Mouse (Mus musculus) thymus, postnatal 14 days (tissue): ENCODE results near the gene Ccdc33.

Experiments
- DNase-seq: peaks from one replicate; pipeline ENCODE4 v3.0.0; 2021

Gene Ccdc33

DNA sequence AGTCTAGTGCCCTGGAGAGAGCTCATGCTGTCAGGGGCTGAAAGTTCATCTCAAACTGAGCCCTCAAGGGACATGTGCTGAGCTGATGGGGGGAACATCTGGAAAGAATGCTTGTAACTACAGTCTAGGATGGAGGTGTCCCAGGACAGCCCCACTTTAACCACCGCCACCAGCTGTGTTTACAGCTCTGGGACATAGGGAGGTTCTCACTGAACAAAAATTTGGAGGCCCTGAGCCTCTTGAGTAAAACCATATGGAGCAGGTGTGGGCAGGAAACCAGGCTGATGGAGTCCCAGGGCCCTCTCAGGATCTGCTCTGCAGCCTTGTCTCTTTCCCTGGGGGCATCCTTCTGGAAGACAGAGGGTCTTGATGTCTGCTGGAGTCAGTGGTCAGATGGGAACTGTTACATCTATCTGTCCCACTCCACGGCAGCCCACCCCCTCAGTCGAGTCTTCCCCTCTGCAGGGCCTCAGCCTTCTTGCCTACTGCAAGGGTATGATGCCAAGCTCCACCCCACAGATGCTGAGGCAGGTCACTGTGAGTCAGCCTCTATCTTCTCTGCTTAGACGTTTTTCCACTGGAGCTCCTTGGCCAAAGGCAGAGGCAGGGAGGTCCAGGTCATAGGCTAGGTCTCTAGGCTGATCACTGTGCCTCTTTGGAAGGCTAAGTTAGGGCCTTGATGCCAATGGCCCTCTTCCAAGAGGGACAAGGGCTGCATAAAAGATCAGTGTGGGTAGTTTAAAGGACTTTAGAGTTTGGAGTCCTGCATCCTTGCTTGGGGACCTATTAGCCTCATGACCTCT, 26.8 kb downstream of the Ccdc33 start:
- no peak for DNase-seq

DNA sequence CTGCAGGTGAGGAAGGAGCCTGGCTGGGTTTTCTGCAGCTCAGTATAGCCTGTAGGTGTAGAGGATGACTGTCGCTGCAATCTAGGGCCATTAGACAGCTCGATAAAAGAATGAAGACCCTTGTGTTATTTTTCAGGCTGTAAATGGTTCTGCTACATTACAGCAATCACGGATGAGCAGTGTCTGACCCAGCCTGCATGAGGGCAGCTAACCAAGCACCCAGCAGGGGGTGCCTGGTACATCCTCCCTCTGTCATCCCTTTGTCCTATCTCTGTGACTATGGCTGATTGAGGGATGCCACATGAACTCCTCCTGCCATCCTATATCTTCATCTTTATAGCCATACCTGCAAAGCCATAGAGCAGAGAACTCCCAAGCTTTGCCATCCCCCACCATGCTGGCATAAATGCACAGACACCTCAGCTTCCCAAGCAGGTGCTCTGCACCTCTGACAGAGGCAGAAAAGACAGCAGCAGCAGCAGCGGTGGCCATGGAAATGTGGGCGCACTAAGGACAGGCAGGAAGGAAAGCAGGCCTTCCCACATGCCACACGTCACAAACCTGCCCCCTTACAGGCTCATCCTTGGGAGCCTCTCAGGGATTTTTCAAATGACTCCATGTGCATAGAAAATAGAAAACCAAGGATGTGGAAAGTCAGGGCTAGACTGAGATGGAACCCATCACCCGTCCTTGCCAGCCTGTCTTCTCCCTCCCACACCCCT, 31.2 kb downstream of the Ccdc33 start:
- peak; percentile 7 for DNase-seq

DNA sequence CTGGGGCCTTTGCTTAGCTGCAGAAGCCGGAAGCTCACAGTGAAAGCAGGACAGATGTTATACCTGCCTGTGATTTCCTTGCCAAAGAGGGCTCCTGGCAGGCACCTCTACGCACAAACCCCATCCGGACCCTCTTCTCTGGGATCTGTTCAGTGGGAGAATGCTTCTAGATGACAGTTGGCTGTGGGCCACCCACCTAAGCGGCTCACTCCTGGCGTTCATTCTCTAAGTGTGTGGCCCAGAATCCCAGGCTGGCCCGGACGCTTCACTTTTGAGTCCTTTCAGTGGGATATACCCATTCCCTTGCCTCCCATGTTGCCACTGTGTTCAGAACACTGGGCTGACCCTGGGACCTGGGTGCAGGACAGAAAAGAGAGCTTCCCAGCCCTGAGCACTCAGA, 31.8 kb downstream of the Ccdc33 start:
- DNase-seq = no peak

DNA sequence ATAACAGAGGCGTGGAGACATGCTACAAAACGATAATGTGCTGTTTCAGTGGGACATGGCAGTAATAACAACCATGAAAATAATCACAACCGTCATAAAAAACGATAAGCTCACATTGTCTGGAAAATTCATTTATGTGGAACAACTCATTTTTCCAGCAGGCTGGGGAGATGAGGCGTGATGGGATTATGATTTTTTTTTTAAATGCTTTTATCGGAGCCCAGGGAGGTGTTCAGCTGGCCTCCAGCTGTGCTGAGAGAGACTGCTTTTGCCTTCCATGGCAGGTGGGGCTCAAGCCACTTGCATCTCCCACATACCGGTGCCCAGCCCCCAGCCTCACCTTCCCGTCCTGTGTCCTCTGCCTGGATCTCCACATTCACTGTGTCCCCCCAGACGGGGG, 32.4 kb downstream of the Ccdc33 start:
- DNase-seq = no peak

DNA sequence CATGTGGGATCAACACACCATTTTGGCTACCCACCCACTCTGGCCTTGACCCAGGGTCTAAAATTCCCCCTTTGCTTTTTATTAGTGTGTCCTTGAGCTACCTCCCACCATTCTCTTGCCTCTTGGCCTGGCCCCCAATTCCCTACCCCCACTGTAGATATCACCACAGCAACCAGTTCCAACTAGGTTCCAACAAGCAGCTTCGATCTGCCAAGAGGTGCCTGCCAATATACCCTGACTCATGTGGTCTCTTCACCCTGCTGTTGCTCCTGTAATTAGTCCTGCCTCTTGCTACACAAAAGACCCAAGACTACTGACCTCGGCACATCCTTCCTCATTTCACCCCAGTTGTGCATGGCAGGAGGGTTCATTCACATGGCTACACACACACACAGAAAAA, 33.5 kb downstream of the Ccdc33 start:
- no peak for DNase-seq

DNA sequence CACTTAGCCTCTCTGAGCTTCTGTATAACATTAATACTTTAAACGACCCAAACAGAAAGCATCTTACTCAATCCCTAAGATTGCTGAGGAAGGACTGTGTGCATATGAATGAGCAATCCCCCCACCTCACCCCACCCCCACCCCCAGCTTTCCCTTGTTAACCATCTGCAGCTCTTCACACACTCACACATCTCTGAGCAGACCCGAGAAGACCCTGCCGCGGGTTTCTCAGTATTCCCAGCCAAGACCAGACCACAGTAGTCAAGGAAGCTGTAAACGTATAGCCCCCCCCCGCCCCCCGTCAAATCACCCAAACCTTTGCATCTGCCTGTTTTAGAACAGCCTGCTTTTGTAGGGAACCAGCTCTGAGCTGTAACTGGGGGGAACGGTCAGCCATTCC, 34.0 kb downstream of the Ccdc33 start:
- no peak for DNase-seq

DNA sequence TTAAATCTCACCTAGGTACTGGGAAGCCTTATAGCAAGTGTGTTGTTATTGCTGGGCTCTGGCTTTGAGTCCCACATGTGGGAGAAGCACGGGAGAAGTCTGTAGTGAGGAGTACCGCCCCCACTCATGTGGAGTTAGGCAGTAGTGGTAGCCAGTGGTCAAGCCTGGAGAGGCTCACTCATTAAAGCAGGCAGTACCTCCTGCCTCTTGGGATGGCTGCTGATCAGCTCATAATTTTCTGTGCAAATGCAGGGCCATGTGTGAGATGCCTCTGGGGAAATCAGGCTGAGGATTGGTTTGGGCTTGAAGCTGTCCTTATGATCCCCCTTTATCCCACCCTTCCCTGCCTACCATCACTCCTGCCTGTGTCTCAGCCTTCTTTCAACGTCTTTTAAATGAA, 44.1 kb downstream of the Ccdc33 start:
- no peak for DNase-seq

DNA sequence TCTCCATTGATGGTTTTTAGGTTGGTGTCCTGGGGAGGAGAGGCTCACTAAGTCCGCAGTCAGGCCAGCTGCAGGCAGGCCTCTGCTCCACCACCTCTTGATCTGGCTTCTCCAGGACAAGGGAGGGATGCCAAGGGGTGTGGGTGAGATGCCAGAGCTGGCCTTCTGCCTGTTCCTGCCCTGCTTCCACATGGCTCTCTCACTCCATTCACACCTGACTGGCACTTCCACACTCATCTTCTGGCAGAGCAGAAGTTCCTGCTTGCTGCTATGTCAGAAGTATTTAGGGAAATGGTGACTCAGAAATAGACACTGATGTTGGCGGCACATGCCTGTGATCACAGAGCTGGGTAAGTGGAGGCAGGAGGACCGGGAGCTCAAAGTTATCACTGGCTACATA, 51.1 kb downstream of the Ccdc33 start:
- DNase-seq = no peak

DNA sequence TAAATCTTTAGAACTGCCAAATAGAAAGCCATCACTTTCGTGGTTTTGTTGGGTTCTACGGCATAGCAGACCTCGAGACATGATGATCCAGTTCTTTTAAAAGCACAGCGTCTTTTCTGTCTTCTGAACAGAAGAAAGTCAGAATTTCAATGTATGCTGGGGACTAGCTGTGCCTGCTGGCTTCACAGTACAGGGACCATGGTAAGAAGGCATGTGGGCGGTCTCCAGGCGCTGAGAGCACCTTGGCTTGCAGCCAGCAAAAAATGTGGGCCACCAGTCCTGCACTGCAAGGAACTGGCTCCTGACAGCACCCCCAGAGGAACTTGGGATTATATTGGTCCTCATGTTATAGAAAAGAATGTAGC, 51.9 kb downstream of the Ccdc33 start:
- DNase-seq = no peak

DNA sequence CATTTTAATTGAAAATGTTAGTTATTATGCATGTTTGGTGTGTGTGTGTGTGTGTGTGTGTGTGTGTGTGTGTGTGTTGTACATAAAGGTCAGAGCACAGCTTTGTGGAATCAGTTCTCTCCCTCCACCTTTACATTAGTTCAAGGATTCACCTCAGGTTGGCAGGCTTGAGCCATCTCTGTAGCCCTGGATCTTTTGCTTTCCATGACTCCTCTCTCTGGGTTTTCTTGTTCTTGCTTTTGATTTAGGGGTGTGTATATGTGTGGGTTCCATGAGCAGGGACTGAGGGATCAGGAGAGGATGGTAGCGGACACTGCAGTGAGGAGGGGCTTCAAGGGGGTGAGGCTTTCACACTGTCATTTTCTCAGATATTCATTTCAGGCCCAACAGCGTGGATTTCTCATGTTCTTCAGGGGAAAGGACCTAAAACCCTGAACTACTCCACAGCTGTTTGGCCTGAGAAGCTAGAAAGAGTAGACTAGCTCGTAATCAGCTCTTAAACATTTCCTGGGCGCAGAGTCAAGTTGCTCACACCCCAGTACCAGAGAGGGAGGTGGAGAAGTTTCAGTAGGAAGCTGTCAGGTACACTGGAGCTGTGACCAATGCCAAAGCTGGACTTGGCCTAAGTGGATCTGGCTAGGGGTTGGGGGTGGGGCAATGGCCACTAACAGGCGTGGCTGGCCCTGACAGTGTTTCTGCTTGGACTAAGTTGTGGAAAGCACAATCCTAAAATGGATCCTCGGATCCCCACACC, 52.5 kb downstream of the Ccdc33 start:
- DNase-seq = no peak

DNA sequence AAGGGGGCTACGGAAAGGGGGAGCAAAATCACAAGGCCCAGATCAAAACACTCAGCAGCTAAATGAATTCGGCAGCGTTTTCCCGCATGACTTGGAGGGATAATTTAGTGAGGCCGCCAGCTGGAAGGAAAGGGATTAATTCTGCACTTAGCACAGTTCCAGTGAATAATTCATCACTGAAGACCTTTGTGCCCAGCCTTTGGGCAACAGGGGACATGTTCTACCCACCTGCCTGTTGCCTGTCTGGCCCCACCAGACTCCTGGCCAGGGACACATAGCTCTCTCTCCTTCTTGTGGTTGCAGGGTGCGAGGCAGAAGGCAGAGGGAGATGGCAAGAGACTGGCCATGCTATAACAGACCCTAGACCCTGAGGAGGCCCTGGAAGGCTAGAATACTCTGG, 53.1 kb downstream of the Ccdc33 start:
- DNase-seq = no peak

DNA sequence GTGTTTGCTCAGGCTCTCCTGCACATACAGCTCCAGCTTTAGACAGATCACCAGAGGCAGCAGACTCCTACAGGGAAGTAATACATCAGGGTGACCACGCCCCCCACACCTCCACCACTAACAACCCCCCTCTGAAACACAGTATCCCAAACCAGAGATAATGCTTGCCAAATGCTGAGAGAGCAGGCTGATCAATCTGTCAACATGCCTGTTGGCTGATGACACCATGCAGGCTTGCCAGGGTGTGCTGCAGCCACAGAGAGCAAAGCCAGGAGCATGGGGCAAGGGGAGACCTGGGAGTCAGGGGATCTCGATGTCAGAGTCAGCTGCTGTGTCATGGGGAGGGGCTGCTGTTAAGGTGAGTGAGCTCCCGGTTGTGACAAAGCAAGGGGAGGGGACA, 55.1 kb downstream of the Ccdc33 start, which contains the start of gene Stra6:
Stra6 (plus strand) TSS at position 258 of the 400 bp plus-strand sequence.
- no peak for DNase-seq

DNA sequence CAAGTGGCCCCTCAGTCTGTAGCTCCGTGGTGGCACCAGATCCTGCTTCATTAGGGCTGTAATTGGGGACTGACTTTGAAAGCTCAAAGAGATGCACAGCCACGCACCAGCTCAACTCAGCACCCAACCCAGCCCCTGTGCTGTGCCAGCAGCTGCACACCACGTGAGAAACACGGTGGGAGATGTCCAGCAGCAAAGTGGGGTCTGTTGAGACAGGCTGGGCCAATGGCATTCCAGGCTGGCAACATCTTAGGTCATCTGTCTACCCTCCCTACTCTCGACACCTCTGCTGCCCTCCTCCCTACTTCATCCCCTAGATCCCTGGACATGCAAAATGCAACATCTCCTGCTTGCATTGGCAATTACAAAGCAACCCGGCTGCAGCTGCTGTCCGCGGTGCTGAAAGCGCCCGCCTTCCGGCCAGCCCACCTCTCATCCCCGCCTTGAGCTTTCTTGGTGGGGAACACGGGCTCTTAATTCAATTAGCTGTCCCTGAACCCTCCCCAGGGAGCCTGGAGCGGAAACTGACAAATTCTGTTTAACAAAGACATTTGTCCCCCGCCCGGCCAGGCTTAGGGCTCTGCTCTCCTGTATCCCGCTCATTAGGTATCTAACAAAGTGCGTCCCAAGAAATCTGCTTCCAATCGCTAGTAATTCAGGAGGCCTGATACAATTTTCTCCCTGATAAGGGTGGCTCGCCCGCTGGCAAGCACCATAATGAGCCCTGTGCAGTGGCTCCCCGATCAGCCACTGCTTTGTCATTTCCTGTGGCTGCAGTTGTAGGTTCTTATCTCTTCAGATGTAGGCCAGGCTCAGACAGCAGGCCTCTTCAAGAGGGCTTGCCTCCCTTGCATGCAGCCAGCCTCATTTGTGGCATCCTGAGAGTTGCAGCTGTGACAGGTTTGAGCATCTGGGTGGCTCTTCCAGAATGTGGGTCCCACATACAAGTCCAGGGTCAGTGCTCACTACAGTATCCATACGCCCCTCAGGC, 57.7 kb downstream of the Ccdc33 start:
- peak; percentile 72 for DNase-seq

DNA sequence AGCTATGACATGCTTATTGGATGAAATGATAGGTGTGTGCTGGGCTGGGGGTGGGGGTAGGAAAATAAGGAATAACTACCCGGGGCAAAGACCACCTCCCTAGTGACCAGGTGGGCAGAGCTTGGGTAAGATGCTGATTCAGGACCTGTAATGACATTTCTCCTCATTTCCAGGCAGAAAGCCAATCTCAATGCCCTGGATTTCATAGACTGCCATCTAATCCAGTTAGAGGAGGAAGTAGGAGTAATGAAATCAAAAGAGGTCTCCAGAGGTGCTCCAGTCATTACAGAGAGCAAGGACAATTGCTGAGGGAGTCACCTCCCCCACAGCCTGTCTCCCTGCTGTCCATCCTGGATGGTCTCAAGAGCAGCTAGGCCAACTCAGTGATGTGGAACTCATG, 58.7 kb downstream of the Ccdc33 start:
- DNase-seq = no peak

DNA sequence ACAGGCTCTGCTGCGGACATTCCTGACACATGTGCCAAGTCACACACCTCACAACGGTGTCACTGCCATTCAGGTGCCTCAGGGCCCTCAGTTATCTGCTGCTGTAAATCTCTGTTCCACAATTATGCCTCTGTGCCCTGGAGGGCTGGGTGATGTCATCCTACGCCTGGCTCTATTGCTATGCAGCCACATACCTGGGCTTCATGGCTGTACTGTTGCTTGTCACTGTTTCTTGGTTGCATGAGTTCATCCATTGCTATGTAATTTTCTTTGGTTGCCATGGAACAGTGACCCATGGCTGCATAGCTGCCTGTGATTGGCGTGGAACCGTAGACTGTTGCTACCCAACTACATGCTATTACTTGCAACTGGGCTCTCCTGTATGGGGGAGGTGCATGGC, 63.0 kb downstream of the Ccdc33 start:
- no peak for DNase-seq

DNA sequence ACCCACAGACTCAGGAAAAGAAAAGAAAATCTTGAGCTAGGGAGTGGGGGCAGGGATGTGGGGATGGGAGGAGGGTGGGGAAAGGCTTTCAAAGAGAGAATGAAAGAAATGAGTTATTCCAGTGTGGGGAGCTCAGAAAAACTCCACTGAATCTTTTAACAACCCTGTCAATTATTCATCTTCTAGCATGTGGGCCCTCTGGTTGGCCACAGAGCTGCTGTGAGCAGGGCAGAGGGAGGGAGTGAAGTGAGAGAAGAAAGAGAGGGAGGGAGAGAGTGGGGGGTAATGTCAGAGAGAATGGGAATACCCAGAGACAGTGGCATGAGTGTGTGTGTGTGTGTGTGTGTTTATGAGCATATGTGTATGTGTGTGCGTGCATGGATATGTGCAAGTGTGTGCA, 64.6 kb downstream of the Ccdc33 start:
- DNase-seq = no peak

DNA sequence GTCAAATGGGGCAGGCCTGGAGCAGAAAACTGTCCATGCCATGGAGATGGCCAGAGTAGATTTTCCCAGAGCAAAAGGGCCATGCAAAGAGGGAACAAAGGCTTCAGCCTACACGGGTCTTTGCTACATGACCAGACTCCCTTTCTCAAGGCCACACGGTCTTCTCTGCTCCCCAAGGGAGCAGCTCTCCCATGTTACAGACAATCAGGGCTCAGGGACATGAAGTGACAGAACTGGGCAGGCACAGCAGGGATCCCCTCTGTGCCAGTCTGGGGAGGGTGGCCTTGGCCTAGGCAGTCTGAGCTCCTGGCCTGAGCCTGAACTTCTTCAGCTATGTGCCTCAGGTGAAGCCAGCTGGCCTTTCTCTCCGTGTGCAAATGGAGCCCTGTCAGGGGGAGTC, 65.1 kb downstream of the Ccdc33 start:
- DNase-seq = no peak

DNA sequence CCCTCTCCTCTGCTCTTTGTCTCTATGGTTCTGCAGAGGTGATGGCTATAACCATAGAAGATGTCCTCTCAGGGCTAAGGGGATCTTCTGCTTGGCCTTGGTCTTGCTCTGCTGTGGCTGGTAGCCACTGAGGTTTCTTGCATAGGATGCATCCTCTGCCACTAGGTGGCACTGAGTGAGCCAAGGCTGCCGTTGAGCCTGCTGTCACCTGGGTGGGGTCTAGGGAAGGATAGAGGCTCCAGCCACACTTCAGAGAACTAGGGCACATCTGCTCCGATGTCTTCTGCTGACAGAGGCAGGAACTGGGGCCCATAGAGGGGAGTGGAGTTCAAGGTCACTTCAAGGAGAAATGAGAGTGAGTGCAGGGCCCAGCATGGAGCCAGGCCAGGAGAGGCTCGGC, 65.5 kb downstream of the Ccdc33 start:
- peak; percentile 83 for DNase-seq

DNA sequence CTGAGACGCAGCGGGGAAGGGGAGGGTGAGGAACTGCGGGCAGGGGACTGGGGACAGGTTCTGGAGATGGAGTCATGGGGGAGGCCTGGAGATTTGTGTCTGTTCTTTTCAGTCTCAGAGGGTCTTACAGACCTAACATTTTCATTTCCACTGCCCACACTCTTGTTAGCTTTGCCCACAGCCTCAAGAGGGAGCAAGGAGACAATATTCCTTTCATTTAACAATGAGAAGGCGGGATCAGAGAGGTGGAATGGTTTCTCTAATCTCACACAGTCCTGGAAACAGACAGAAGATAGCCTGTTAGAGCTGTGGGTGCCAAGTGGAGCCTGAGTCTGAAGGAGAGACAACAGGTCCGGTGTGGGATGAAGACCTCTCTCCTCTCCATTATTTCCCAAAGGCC, 66.7 kb downstream of the Ccdc33 start:
- DNase-seq = no peak

DNA sequence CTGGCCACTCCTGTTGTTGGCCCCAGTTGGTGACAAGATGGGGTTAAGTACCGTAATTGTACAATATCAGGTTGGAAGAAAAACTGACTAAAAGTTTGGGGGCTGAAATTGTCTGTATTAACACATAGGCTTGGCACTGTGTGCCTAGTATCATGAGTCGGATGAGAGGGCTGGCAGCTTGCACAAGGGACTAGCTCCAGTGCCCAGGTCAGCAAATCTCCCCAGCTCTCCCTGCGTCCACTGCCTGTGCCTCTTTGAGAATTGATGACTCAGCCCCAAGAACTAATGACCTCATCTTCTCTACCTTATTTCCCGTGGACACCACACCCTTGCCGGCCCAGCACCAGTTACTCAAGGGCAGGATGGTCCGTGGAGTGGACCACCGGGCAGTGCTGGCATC, 68.8 kb downstream of the Ccdc33 start:
- DNase-seq = no peak

DNA sequence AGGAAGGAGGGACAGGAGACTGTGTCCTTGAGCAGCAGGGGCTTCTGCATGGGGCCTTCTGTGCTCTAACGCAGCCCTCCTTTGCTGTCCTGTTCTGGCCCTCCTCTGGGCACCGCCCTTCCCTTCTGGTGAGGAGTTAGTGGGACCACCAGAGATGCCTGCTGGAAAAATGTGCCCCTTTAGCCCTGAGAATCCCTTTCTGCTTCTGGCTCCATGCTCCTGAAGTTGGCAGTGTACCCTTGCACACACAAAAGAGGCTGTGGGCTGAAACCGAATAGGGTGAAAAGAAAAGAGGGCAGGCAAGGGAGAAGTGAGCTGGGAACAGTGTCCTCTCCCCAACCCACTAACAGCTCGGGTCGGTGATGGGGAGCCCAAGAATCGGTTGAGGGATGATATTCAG, 69.4 kb downstream of the Ccdc33 start:
- no peak for DNase-seq

DNA sequence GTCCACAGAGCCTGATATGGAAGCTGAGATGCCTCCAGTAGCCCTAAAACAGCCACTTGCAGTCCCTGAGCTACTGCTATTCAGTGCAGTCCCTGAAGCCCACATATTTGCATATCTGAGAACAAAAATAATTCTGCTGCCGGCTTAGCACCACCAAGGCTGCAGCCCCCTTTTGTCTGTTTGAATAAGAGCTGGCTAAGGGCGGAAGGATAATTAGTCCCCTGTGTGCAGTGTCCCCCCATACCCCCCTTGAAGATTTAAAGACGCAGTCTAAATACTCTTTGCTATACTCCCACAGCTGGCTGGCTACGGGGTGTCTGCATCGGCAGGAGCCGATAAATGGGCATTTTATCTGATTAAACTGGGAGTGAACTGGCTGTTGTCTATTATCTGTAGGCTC, 70.0 kb downstream of the Ccdc33 start:
- no peak for DNase-seq

DNA sequence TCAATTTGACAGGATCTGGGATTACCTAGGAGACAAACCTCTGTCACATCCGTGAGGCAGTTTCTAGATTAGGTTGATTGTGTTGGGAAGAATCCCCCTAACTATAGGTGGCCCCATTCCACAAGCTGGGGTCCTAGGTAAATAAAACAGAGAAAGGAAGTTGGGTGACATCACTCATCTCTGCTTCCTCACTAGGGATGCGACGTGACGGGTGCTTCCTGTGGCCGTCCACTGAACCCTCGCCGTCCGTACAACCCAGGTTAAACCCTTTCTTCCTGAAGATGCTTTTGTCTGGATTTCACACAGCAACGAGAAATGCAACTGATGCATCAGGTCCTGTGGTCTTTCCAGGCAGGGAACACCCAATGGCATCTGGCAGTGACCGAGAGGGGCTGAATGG, 71.6 kb downstream of the Ccdc33 start:
- no peak for DNase-seq
